Mouse (Mus musculus) CH12.LX (cell line): ENCODE measurements at regions not wholly inside any gene's neighbourhood (a gene's known extent, or its start where the extent isn't known, plus 50 kb on each side); places are given as distances from the start of the nearest gene placed in this dataset.

Experiments used
- DNase-seq: peaks from one replicate; pipeline ENCODE4 v3.0.0-alpha.2; 2013; ENCODE audit errors: extremely low read depth
- H3K27ac ChIP-seq: 2 replicates; pipeline ENCODE4 v1.5.1; 2012; ENCODE audit warnings: low read depth, mild to moderate bottlenecking, control low read depth, moderate library complexity; ENCODE audit not compliant: insufficient read depth
- H3K27me3 ChIP-seq: replicated peaks from 2 replicates; pipeline ENCODE3; 2012; ENCODE audit warnings: inconsistent platforms
- H3K36me3 ChIP-seq, 2 experiments: replicated peaks in 1 of 2; 2 replicates each; pipeline versions ENCODE3 to v1.6.1; 2012; ENCODE audit warnings: inconsistent platforms in 1 of 2, low read length in 1 of 2, mild to moderate bottlenecking in 1 of 2, mixed read lengths in 1 of 2, moderate library complexity in 1 of 2; ENCODE audit not compliant: control insufficient read depth in 1 of 2, insufficient read depth in 1 of 2
- H3K4me1 ChIP-seq, 2 experiments: 2 replicates each; pipeline ENCODE4 v1.6.1; 2012; ENCODE audit warnings: inconsistent platforms in 1 of 2, moderate library complexity in 1 of 2; ENCODE audit not compliant: insufficient read depth in 2 of 2, control insufficient read depth in 1 of 2
- H3K4me2 ChIP-seq: 2 replicates; pipeline ENCODE4 v1.6.1; 2012; ENCODE audit warnings: low read depth, mild to moderate bottlenecking, control low read depth; ENCODE audit not compliant: poor library complexity, insufficient read depth, severe bottlenecking
- H3K4me3 ChIP-seq, 3 experiments: fragments of 150-350 bp in 1 of 3; sonication (generic) in 1 of 3; replicated peaks in 1 of 3; 2 replicates each; pipeline versions ENCODE3 to v1.5.1; 2011 to 2012; ENCODE audit warnings: low read depth in 2 of 3, low read length in 2 of 3, mild to moderate bottlenecking in 2 of 3, moderate library complexity in 2 of 3, control low read depth in 1 of 3, improper control_type of control experiment in 1 of 3, inconsistent platforms in 1 of 3, mixed read lengths in 1 of 3; ENCODE audit not compliant: poor library complexity in 1 of 3
- H3K79me2 ChIP-seq: replicated peaks from 2 replicates; pipeline ENCODE4 v1.6.1; 2012; ENCODE audit warnings: mild to moderate bottlenecking, moderate library complexity; ENCODE audit not compliant: control insufficient read depth, poor library complexity, insufficient read depth, severe bottlenecking; ENCODE audit errors: extremely low read depth
- H3K9ac ChIP-seq: 2 replicates; pipeline ENCODE4 v1.6.1; 2012; ENCODE audit warnings: low read depth, mild to moderate bottlenecking, control low read depth, moderate library complexity; ENCODE audit not compliant: insufficient read depth
- H3K9me3 ChIP-seq: replicated peaks from 2 replicates; pipeline ENCODE3; 2012; ENCODE audit warnings: low read length, inconsistent platforms, mixed read lengths
- CHD1 ChIP-seq: IDR thresholded peaks from 2 replicates; pipeline ENCODE4 v1.6.1; 2012; ENCODE audit warnings: low read depth, low read length, improper control_type of control experiment, inconsistent platforms
- E2F4 ChIP-seq: IDR thresholded peaks from 2 replicates; pipeline ENCODE4 v1.6.1; 2011; ENCODE audit warnings: low read depth, low read length, improper control_type of control experiment; ENCODE audit not compliant: insufficient replicate concordance
- EP300 ChIP-seq: IDR thresholded peaks from 2 replicates; pipeline ENCODE4 v1.6.1; 2011; ENCODE audit warnings: low read length, improper control_type of control experiment
- ETS1 ChIP-seq: conservative IDR thresholded peaks from 2 replicates; pipeline ENCODE4 v1.6.1; 2012; ENCODE audit warnings: low read depth, mild to moderate bottlenecking, inconsistent platforms, low read length, improper control_type of control experiment, moderate library complexity
- JUN ChIP-seq: IDR thresholded peaks from 2 replicates; pipeline ENCODE4 v1.6.1; 2011; ENCODE audit warnings: low read depth, mild to moderate bottlenecking, low read length, improper control_type of control experiment, moderate library complexity; ENCODE audit not compliant: insufficient read depth
- JUND ChIP-seq: conservative IDR thresholded peaks from 2 replicates; pipeline ENCODE4 v1.6.1; 2011; ENCODE audit warnings: low read depth, low read length, improper control_type of control experiment
- KAT2A ChIP-seq: IDR thresholded peaks from 2 replicates; pipeline ENCODE4 v1.6.1; 2012; ENCODE audit warnings: low read length, improper control_type of control experiment, inconsistent platforms; ENCODE audit not compliant: insufficient replicate concordance
- MAFK ChIP-seq: IDR thresholded peaks from 2 replicates; pipeline ENCODE4 v1.6.1; 2011; ENCODE audit warnings: low read length, improper control_type of control experiment; ENCODE audit not compliant: insufficient replicate concordance
- MAX ChIP-seq: IDR thresholded peaks from 2 replicates; pipeline ENCODE4 v1.6.1; 2011; ENCODE audit warnings: low read length, improper control_type of control experiment
- MAZ ChIP-seq: IDR thresholded peaks from 2 replicates; pipeline ENCODE4 v1.6.1; 2012; ENCODE audit warnings: low read depth, mild to moderate bottlenecking, inconsistent platforms, low read length, improper control_type of control experiment, moderate library complexity
- MEF2A ChIP-seq: IDR thresholded peaks from 2 replicates; pipeline ENCODE4 v1.6.1; 2014; ENCODE audit warnings: low read depth, mild to moderate bottlenecking, inconsistent platforms, low read length, improper control_type of control experiment, borderline replicate concordance
- MYC ChIP-seq: IDR thresholded peaks from 2 replicates; pipeline ENCODE4 v1.6.1; 2011; ENCODE audit warnings: low read depth, mild to moderate bottlenecking, improper control_type of control experiment, low read length
- NRF1 ChIP-seq: IDR thresholded peaks from 2 replicates; pipeline ENCODE4 v1.6.1; 2014; ENCODE audit warnings: low read depth, mild to moderate bottlenecking, inconsistent platforms, low read length, improper control_type of control experiment, moderate library complexity
- POLR2A ChIP-seq: IDR thresholded peaks from 2 replicates; pipeline ENCODE4 v1.6.1; 2011; ENCODE audit warnings: low read depth, mild to moderate bottlenecking, improper control_type of control experiment, low read length
- RCOR1 ChIP-seq: conservative IDR thresholded peaks from 2 replicates; pipeline ENCODE4 v1.6.1; 2012; ENCODE audit warnings: low read depth, mild to moderate bottlenecking, inconsistent platforms, low read length, improper control_type of control experiment
- USF2 ChIP-seq: conservative IDR thresholded peaks from 2 replicates; pipeline ENCODE4 v1.6.1; 2011; ENCODE audit warnings: low read depth, low read length, improper control_type of control experiment
- ZKSCAN1 ChIP-seq: IDR thresholded peaks from 2 replicates; pipeline ENCODE4 v1.6.1; 2012; ENCODE audit warnings: low read depth, inconsistent platforms, low read length, improper control_type of control experiment, borderline replicate concordance
- ZNF384 ChIP-seq: IDR thresholded peaks from 2 replicates; pipeline ENCODE4 v1.6.1; 2012; ENCODE audit warnings: low read depth, low read length, improper control_type of control experiment, inconsistent platforms
- dilution Hi-C: fragments of 300-500 bp; cut with MboI; formaldehyde crosslinking; loops from 2 replicates; pipeline ENCODE4 v1.14.3; 2020; ENCODE audit warnings: low sequenced_read_pairs; ENCODE audit not compliant: extremely low pct_unique_long_range_greater_than_20kb, extremely low pct_ligation_motif_present
- in situ Hi-C: fragments of 300-500 bp; cut with MboI; formaldehyde crosslinking; loops from 3 replicates; pipeline ENCODE4 v1.14.3; 2019; ENCODE audit warnings: low sequenced_read_pairs, low pct_ligation_motif_present, low pct_unique_long_range_greater_than_20kb, mixed read lengths

DNA sequence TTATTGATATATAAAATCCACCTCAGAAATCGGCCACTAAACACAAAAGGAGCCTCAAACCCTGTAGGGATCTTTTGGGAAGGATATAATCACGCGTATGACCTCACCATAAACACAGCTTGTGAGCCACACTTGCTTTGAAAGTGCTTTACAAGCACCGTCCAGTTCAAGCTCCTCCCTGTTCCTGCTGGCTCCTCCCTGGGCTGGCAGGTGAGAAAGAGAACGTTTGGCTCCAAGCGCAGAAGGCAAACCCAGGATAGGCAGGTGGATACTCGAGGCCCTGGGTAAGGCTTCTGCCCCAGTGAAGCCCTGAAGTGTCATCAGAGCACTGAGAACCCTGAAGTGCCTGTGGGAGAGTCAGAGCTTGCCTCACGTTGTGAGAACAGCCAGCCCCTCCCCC, 187.9 kb upstream of the Runx1 start:
- DNase-seq = no peak
- H3K4me1 ChIP-seq = peaks cover 17 to 26% of the 10 kb centered on the region in 2 experiments
- dilution Hi-C loops = no loop called here

GRCm38 (mm10) chr16:93013256-93013655, 187.3 kb upstream of the Runx1 start:
- Histone ChIP-seq H3K9me3 (peaks cover 3% of the 10 kb centered on the region), H3K27ac (no peak overlapping the region), H3K9ac (no peak overlapping the region), H3K79me2 (no peaks in the 10 kb centered on the region), H3K4me1 (peaks cover 11 to 19% of the 10 kb centered on the region in 2 experiments), H3K27me3 (no peaks in the 10 kb centered on the region), H3K4me2 (no peak overlapping the region), H3K4me3 (no peak overlapping the region), H3K36me3 (peaks cover 0 to 6% of the 10 kb centered on the region in 2 experiments)
- no peak for DNase-seq
- dilution Hi-C loops = no loop called here
- TF ChIP-seq NRF1 (no peak), RCOR1 (no peak), MEF2A (no peak), USF2 (no peak), ETS1 (no peak), E2F4 (no peak), ZNF384 (no peak), JUND (no peak), POLR2A (no peak), KAT2A (no peak), EP300 (no peak), JUN (no peak), MAZ (no peak), MAX (no peak), ZKSCAN1 (no peak), MAFK (no peak)
- in situ Hi-C loops = no loop called here

More for the DNA sequence above, 187.9 kb upstream of the Runx1 start:
- no peaks in the 10 kb centered on the region for H3K79me2 ChIP-seq
- TF ChIP-seq CHD1 (no peak), MYC (no peak)
- H3K27ac ChIP-seq = no peak overlapping the region
- no peaks in the 10 kb centered on the region for H3K27me3 ChIP-seq
- H3K36me3 ChIP-seq = peaks cover 0 to 6% of the 10 kb centered on the region in 2 experiments
- no peak overlapping the region for H3K4me2 ChIP-seq
- no peak overlapping the region for H3K9ac ChIP-seq
- H3K9me3 ChIP-seq = peaks cover 3% of the 10 kb centered on the region
- no peak overlapping the region for H3K4me3 ChIP-seq
- in situ Hi-C loops = no loop called here
